Mouse (Mus musculus): Measurements from ENCODE around the gene Cgnl1. TPM values are rescaled to one million over a fixed set of nuclear protein-coding genes. Genes with fewer than 3 reads are reported as not detected.
A peak's percentile ranks its signal among the peaks of the same experiment; 100 is the strongest.

Cgnl1 gene
- total RNA-seq, 2 experiments from 2014 or later, result 4.0 to 7.6 TPM

DNA sequence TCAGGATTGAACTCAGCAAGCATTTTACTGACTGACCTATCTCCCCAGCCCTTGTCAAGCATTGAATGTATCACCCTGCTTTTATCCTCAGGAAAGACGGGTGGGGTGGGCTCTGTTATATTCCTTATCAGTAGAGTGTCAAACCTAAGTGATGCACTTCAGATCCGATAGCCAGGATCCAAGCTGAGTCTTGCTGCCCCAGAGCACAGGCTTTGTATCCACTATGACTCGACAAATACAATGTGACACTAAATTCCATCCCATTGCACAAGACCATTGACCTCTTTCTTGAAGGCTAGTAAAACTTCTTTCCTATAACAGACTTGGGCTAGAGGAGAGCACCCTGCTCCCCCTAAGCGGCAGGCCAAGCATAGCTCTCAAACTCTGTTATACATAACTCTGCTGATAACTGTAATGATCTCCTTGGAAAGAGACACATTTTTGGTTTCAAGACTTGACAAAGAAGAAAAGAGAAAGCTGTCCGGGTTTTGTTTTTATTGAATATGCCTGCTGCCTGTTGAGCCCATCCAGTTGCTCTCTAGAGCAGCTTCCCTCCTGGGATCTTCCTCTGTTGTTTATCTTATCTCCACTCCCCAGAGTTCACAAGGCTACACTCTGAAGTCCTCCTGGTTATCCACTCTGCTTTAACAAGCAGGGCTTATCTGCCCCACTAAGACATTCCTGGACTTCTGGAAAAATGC, 94.3 kb downstream of the Cgnl1 start:
- intact Hi-C loops (cut with DNase I), result no loop called here
- DNase-seq, result no peak

GRCm38 (mm10) chr9:71675799-71676414, 95.5 kb downstream of the Cgnl1 start:
- no peak for DNase-seq
- intact Hi-C loops (cut with DNase I), result no loop called here

- intact Hi-C loops (cut with DNase I), result no loop called here
- DNase-seq, result no peak
Observed at GRCm38 (mm10) chr9:71675216-71675615, 96.2 kb downstream of the Cgnl1 start.

- intact Hi-C loops (cut with DNase I), result no loop called here
Observed at GRCm38 (mm10) chr9:71674476-71674875, 96.9 kb downstream of the Cgnl1 start.

DNA sequence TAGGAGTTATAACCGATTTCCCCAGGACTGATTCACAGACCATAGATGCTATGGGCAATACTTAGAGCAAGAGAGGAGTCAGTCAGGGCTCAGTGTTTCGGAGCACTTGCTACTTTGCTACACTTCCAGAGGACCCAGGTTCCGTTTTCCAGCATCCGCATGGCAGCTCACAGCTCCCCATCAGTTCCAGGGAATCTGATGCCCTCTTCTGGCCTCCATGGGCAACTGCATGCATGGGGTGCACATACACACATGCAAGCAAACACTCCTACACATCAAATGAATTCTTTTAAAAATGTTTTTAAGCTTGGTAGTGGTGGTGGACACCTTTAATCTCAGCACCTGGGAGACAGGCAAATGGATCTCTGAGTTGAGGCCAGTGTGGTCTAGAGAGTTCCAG, 98.9 kb downstream of the Cgnl1 start:
- DNase-seq, result no peak
- intact Hi-C loops (cut with DNase I), result no loop called here

More at GRCm38 (mm10) chr9:71674476-71674875, 96.9 kb downstream of the Cgnl1 start:
- DNase-seq, result no peak

GRCm38 (mm10) chr9:71670677-71671076, 100.7 kb downstream of the Cgnl1 start:
- DNase-seq, result no peak

GRCm38 (mm10) chr9:71667616-71668015, 103.8 kb downstream of the Cgnl1 start:
- DNase-seq, result no peak
- intact Hi-C loops (cut with DNase I), result no loop called here

More at GRCm38 (mm10) chr9:71670677-71671076, 100.7 kb downstream of the Cgnl1 start:
- intact Hi-C loops (cut with DNase I), result no loop called here

- intact Hi-C loops (cut with DNase I), result no loop called here
- no peak for DNase-seq
Observed at GRCm38 (mm10) chr9:71666432-71666831, 105.0 kb downstream of the Cgnl1 start.

- intact Hi-C loops (cut with DNase I), result no loop called here
- DNase-seq, result no peak
Observed at GRCm38 (mm10) chr9:71665493-71665892, 105.9 kb downstream of the Cgnl1 start.

GRCm38 (mm10) chr9:71664855-71665254, 106.5 kb downstream of the Cgnl1 start:
- DNase-seq, result no peak
- intact Hi-C loops (cut with DNase I), result no loop called here

DNA sequence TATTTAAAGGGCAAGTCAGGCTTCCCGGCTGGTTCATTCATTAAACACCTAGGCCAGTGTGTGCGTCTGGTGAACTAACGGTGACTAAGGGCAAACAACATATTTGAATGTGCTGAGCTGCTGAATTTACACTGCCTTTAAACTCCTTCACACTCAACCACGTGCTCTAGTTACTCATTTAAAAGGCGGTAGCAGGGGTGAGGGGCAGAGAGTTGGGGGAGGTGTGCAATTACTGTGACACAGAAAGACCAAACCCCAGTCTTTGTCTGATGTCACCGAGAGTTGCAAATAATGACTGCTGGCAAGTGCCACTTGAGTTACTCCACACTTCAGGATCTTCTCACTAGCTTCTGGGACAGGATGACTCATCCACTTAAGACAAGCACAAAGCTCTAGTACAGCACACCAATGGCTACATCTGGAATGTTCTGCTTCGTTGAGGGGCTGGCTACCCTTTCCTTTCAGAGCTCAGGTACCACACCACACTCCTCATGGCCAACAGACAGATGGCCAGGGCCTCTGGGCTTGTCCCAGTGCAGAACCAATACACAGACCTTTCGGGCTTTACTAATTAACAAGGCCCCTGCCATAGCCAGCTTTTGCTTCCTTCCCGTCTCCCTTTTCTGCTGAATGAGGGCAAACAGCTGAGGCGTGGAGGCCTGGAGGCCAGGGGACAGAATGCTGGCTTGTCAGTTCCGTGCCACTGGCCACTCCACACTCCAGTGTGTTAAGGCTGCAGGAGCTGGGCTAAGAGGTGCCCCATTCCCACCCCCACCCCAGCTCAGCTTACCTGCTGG, 107.8 kb downstream of the Cgnl1 start:
- DNase-seq, result no peak
- intact Hi-C loops (cut with DNase I), result no loop called here

GRCm38 (mm10) chr9:71660540-71660939, 110.9 kb downstream of the Cgnl1 start:
- intact Hi-C loops (cut with DNase I), result no loop called here
- no peak for DNase-seq

GRCm38 (mm10) chr9:71659681-71660080, 111.7 kb downstream of the Cgnl1 start:
- intact Hi-C loops (cut with DNase I), result no loop called here
- no peak for DNase-seq

GRCm38 (mm10) chr9:71657199-71657598, 114.2 kb downstream of the Cgnl1 start:
- no peak for DNase-seq
- intact Hi-C loops (cut with DNase I), result no loop called here

DNA sequence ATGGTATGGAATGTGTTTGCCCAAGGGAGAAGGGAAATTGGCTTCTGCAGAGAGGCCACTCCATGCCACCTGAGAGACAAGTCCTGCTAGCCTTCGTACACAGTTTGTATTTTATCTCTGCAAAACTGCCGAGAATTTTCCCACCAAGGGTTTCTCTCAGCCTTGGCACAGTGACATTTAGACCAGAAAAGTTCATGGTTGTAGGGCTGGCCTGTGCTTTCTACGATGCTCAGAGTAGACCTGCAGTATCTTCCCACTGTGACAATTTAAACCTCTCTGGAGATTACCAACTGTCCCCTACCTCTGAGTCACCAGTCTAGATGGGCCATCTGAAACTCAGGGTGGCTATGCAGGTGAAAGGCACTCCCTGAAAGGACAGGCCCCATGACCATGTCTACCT, 116.5 kb downstream of the Cgnl1 start:
- intact Hi-C loops (cut with DNase I), result no loop called here
- no peak for DNase-seq

- DNase-seq, result peak in 1 of 2 experiments; percentile 70
Observed at GRCm38 (mm10) chr9:71646115-71646514, 125.3 kb downstream of the Cgnl1 start.

GRCm38 (mm10) chr9:71643611-71644010, 127.8 kb downstream of the Cgnl1 start:
- DNase-seq, result no peak
- intact Hi-C loops (cut with DNase I), result loop anchor here (5.0 kb wide), 1 partner anchor 549 kb away; no protein-coding TSS in a partner anchor

More at GRCm38 (mm10) chr9:71646115-71646514, 125.3 kb downstream of the Cgnl1 start:
- intact Hi-C loops (cut with DNase I), result loop anchor here (1.0 to 5.0 kb wide), 3 partner anchors 126 to 761 kb away; partner anchors contain the start of gene Cgnl1

DNA sequence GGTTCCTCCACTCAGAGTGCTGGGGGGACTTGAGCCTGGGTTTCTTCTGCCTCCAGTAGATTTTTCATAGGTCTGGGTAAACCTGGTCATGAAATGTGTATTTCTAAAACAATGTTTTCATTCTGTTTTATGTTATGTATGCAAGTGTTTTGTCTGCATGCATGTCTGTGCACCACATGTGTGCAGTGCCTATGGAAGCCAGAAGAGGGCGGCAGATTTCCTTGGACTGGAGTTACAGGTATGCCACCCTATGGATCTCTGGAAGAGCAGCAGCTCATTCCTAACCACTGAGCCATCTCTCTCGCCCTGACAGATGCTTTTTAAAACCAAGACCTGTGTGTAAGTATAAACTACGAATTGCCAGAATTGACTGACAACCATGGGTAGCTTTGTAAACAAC, 129.1 kb downstream of the Cgnl1 start:
- intact Hi-C loops (cut with DNase I), result loop anchor here (5.0 kb wide), 1 partner anchor 550 kb away; no protein-coding TSS in a partner anchor

DNA sequence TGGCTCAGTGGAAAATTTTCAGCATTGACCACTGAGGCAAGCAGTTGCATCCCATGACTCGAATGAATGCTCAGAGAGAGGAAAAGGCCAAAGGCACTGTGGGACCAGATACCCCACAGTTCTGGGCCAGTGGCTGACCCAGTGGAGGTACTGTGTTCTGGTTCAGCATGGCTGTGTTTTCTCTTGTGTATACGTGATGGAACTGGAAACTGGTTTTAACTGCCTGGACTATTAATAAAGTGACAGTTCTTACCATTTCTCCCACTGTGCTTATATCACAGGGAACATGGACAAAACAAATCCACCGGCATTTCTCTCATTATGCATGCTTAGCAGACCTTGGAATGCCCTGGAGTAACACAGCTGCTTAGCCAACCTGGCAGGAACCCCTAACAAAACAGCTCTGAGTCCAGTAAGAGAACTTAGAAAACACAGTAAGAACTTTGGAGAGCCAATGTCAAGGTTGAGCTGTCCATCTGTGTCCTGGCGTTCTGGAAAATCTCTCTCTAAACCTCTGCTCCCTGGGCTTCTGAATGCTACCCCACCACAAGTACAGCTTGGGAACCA, 131.0 kb downstream of the Cgnl1 start:
- DNase-seq, result no peak
- intact Hi-C loops (cut with DNase I), result loop anchor here (5.0 kb wide), 1 partner anchor 552 kb away; no protein-coding TSS in a partner anchor

More for the DNA sequence above, 129.1 kb downstream of the Cgnl1 start:
- DNase-seq, result no peak

DNA sequence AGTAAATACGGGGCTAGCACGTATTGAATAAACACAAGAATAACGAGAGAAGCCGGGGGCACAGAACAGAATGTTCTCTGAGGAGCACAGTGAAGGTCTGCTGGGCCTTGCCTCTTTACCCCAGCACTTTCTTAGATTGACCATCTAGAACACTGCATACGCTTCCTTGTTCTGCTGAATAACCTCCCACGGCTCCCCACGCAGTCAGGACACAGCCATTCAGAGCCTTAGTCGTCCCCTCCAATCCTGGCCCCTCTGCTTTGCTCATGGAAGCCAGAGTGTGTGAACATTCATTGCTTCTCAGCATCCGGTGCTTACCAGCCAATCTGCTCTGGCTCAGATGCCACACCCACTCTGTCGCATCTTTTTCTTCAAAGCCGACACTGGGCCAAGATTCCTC, 133.2 kb downstream of the Cgnl1 start:
- intact Hi-C loops (cut with DNase I), result no loop called here
- no peak for DNase-seq

GRCm38 (mm10) chr9:71636854-71637253, 134.5 kb downstream of the Cgnl1 start:
- no peak for DNase-seq
- intact Hi-C loops (cut with DNase I), result no loop called here
